Mouse (Mus musculus) CD4-positive, CD25-positive, alpha-beta regulatory T cell, adult 2 months (primary cell): ENCODE measurements around the gene Polr1a.

Source experiments
- DNase-seq: peaks from one replicate; pipeline ENCODE4 v3.0.0-alpha.2; 2012; ENCODE audit warnings: low read depth, low spot score

The Polr1a gene

GRCm38 (mm10) chr6:71949721-71950120 is 40.9 kb downstream of the Polr1a start:
- no peak for DNase-seq

GRCm38 (mm10) chr6:71950592-71950991 is 41.7 kb downstream of the Polr1a start:
- no peak for DNase-seq

GRCm38 (mm10) chr6:71951192-71951591 is 42.3 kb downstream of the Polr1a start:
- DNase-seq: no peak

GRCm38 (mm10) chr6:71962119-71962518 is 53.3 kb downstream of the Polr1a start:
- no peak for DNase-seq

- peak; percentile 75 for DNase-seq
Observed at GRCm38 (mm10) chr6:71962706-71963105, 53.9 kb downstream of the Polr1a start.

- no peak for DNase-seq
Observed at GRCm38 (mm10) chr6:71963561-71963960, 54.7 kb downstream of the Polr1a start.

- no peak for DNase-seq
Observed at GRCm38 (mm10) chr6:71966683-71967303, 57.9 kb downstream of the Polr1a start.

GRCm38 (mm10) chr6:71967847-71968246 is 59.0 kb downstream of the Polr1a start:
- DNase-seq: no peak

GRCm38 (mm10) chr6:71969459-71969858 is 60.6 kb downstream of the Polr1a start:
- no peak for DNase-seq

- DNase-seq: no peak
Observed at GRCm38 (mm10) chr6:71970154-71970553, 61.3 kb downstream of the Polr1a start.

- no peak for DNase-seq
Observed at GRCm38 (mm10) chr6:71976592-71976991, 67.7 kb downstream of the Polr1a start.

GRCm38 (mm10) chr6:71980165-71980564 is 71.3 kb downstream of the Polr1a start:
- peak; percentile 77 for DNase-seq

GRCm38 (mm10) chr6:71980587-71980986 is 71.7 kb downstream of the Polr1a start:
- no peak for DNase-seq

GRCm38 (mm10) chr6:71981450-71981849 is 72.6 kb downstream of the Polr1a start:
- DNase-seq: peak; percentile 55

GRCm38 (mm10) chr6:71985984-71986383 is 77.1 kb downstream of the Polr1a start:
- DNase-seq: no peak

- DNase-seq: no peak
Observed at GRCm38 (mm10) chr6:71987546-71988248, 78.8 kb downstream of the Polr1a start.

- DNase-seq: no peak
Observed at GRCm38 (mm10) chr6:71989647-71990351, 80.9 kb downstream of the Polr1a start.

GRCm38 (mm10) chr6:71990371-71990837 is 81.6 kb downstream of the Polr1a start:
- no peak for DNase-seq

GRCm38 (mm10) chr6:71991190-71991932 is 82.5 kb downstream of the Polr1a start:
- DNase-seq: no peak

- no peak for DNase-seq
Observed at GRCm38 (mm10) chr6:71991933-71992325, 83.1 kb downstream of the Polr1a start.

- no peak for DNase-seq
Observed at GRCm38 (mm10) chr6:71994004-71994403, 85.2 kb downstream of the Polr1a start.

GRCm38 (mm10) chr6:71995081-71995480 is 86.2 kb downstream of the Polr1a start:
- DNase-seq: no peak
